Mouse (Mus musculus): ENCODE measurements around the gene Ces1e.

Ces1e gene

DNA sequence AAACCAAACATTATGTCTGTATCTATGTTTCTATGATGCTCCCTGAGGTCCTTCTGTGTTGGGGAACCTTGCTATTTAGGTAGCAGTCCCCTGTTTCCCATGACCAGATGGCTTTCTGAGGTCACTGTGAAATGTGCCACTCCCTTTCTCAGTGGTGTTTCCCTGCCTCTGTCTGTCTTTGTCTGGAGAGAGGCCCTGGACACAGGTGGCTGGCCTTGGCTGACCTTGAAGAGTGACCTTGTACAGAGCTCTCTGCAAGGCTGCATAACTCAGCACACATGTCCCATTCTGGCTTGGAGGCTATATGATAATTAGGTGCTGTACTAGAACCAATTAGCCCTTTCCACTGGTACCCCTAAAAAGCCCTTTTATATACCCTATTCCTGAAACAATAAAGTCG lies 52.8 kb downstream of the Ces1e start:
- no peak for DNase-seq (ENCODE audit: low spot score in 2 of 2)

DNA sequence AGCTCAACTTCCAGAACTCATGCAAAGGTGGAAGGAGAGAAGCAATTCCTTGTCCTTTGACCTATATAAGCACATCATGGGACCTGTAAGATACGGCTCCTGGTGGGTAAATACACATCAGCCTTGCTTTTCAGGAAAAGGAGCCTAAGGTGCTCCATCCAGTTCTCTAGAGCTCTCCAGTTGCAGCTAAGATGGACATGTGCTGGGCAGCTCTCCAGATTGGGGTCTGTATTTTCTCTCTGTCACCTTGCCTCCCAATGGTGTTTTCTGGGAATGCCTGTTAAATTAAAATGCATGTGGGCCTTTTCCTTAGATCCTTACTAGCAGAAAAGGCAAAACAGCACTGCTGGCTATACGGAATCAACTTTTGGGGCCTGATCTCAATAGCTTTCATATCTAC lies 54.9 kb downstream of the Ces1e start:
- DNase-seq (ENCODE audit: low spot score in 2 of 2), result no peak

DNA sequence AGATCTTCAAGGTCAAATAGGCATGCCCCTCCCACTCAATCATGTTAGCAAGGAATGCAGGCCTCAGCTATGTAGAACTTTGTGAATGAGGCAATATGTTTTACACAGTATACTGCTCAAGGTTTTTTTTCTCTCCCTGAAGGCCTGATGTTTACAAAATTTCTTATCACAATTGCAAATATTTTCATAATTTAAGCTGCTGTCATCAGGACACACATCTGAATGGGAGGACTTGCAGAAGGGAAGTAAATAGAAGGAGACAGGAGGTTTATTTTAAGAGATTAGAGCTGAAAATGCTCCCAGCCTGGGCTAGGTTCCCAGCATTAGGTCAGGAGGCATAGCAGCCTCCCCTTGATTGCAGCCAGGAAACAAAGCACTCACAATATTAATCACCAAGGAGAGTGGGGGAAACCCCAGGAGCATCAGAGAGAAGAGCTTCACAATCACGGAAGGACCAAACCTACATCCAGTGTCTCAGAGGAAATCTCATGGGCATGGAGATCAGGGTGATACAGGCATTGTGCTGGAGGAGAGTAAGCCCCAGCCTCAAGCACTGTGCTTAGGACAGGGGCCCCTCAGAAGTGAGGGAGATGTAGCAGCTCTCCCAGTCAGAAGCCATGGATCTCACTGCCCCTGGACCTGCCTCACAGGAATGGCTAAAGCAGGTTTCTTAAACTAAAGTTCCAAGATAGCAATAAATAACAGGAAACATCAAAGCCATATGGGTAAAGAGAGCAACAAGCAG lies 57.4 kb downstream of the Ces1e start:
- DNase-seq (ENCODE audit: low spot score in 2 of 2), result no peak

- no peak for DNase-seq (ENCODE audit: low spot score in 2 of 2)
Measured at GRCm38 (mm10) chr8:93163363-93163762, 66.1 kb downstream of the Ces1e start.

- DNase-seq (ENCODE audit: low spot score in 2 of 2), result no peak
Measured at GRCm38 (mm10) chr8:93151401-93151800, 78.0 kb downstream of the Ces1e start.

All from right cerebral cortex, postnatal 10 days (tissue).